Mouse (Mus musculus) T-helper 17 cell (primary cell): ENCODE results near the gene Alkbh8.
"Not testable (repeated sequence)": the region's sequence is repeated elsewhere in the genome, so short reads cannot be mapped to it uniquely, and the experiment has no call there.

Source experiments
- in situ Hi-C, 2 experiments: fragments of 300-600 bp; cut with MboI, MseI; formaldehyde crosslinking; loops; 1 replicate in 1 of 2; 2 replicates in 1 of 2; pipeline ENCODE4 v1.15.1; 2025; ENCODE audit warnings: high pct_unique_total_duplicates in 2 of 2

Gene Alkbh8

DNA sequence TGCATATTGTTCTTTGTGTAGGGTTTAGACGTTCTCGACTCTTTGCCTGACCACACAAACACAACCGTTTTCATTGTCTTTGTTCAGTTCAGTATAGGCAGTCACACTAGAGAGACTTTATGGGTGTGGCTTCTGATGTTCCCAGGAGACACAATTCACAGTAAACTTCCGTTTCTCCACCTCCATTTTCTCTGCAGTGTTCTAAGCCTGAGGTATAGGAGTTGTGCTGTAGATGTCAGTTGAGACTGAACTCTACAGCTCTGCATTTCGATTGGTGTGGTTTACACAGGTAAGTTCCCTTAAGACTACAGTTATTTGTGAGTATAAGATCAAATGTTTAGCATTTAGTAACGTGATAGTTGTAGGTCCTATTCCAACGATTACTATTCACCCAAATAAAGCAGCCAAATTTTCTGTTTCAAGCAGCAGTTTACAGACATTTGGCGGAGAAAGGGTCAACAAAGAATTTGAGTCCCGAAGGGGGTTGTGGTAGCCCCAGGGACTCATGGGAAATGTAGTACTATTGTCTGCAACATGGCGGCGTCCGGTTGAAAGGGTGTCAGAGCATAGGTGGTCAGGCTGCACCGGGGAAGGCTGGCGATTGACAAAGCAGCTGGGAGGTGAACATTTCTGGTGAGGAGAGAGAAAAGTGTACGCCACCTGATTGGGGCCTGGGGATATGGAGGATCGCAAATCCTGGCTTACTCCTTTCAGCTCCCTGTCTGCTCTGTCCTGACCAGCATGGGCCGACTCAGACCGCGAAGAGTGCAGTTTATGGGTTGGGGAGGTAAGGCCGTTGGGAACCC lies at the start of gene Alkbh8:
Gene Alkbh8 (plus strand): TSS at position 179 of the 806 bp plus-strand sequence.
- in situ Hi-C loops, result loop anchor here (10.0 to 25.0 kb wide), 2 partner anchors 970 to 977 kb away; partner anchors contain the start of genes Aasdhppt (in 2 of the 2) and Kbtbd3 (in 2 of the 2)

DNA sequence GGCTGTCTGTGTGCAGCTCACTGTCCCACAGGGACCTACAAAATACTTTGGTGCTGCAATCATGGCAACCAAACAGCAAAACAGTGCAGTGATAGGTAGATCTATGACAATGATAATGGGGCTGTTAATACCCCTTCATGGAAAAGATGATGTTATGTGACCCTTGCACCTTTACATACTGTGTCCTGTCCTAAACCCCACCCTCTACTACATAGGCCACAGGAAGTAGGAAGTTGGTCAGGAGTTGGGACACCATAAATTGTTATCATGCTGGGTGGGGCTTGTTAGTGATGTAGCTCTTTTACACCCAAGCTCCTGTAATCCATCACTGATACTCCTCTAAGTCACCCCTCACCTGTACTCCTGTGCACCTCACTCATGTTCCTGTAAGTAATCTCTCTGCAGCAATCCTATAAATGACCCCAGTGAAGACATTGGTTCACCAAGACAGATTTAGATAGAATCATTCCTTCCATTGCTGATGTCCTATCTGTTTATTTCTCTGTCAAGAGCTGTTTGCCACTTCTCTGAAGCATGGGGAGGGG lies 25.6 kb upstream of the Alkbh8 start:
- in situ Hi-C loops, result loop anchor here in 1 of 2 experiments (5.0 kb wide), 1 partner anchor 87 kb away; no protein-coding TSS in a partner anchor

DNA sequence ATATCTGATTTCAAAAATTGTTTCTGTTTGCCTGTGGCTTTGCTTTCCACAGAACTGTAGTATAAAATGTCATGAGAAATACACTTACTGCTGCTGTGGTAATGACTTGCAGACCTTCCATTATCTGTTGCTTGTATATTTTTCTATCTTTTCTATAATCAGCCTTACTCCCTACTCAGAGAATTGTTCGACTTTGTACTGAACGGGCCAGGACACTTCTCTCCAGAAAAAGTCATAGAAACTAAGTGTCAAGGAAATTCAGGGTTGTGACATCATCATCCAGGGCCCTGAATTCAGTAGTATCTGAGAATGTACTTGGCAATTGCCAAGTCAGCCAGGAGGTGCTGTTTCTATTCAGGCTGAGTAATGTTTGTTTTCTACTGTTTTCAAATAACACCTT lies 24.9 kb upstream of the Alkbh8 start:
- in situ Hi-C loops, result loop anchor here (5.0 kb wide), 3 partner anchors 178 to 258 kb away; no protein-coding TSS in a partner anchor

DNA sequence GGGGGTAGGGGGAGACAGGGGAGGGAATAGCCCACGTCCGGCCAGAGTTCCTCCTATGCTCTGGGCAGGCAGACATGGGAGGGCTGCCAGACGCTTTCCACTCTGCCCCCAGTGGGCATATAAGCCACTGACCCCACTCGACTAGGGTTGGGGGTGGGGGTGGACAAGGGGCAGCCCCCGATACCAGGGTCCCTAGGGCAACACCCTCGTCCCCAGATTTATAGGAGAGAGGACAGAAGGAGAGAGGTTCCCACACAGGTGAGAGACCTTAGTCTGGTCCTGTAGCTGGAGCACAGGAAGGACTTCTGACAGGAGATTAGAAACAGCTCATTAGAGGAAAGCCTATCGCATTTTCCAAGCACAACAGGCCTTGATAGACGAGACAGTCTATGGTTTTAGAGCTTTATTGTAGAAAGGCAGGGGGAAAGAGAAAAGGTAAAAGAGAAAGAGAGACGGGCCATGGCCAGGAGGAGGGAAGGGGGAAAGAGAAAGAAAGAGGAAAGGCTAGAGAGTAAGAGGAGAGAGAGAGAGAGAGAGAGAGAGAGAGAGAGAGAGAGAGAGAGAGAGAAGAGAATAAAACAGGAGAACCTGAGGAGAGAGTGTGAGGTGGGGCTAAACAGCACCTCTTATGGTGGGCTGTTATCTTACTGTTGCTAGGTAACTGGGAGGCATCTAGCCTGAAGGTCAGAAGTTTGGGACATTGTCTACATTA lies 7.4 kb upstream of the Alkbh8 start:
- in situ Hi-C loops, result loop anchor here in 1 of 2 experiments (25.0 kb wide), 1 partner anchor 985 kb away; the partner anchor contains the start of genes Aasdhppt and Kbtbd3

DNA sequence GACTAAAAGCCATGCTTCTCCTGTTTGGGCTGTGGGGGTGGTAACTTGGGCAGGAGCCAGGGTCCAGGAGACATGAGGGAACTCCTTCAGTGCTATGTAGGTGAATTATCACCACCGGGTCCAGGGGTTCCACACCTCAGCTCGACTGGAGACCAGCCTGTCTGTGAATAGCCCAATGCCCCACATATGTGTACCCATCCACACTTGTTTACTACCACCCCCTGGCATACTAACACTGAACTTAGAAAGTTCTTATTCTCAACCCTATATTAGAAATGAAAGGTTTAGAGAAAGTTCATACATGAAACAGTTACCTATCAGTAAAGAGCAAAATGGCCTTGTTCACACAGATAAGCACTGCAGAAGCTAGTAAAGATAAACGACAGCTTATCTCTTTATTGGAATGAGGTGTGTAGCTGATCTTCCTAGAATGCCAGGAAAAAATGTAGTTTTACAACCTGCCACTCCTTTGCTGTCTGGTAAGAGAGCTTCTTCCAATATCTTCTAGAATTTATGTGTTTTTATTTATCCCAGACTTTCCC lies 6.8 kb upstream of the Alkbh8 start:
- in situ Hi-C loops, result loop anchor here in 1 of 2 experiments (25.0 kb wide), 1 partner anchor 984 kb away; the partner anchor contains the start of genes Aasdhppt and Kbtbd3

DNA sequence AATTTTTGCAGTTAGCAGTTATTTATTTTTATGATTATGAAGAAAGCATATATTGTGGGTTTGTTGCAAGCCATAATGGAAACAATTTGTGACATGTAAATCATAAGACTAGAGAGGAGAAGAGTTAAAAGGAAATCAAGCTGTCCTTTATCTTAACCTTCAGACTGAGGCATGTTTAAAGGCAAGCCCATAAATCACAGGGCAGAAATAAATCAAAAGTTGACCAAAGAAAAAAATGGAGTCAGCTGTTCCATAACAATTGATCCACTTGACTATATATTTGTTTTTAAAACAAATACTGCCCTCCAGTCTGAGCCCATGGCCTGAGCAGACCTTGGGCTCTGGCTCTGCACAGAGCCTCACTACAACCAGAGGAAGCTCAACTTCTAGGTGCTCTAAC lies 4.6 kb upstream of the Alkbh8 start:
- in situ Hi-C loops, result loop anchor here (10.0 to 25.0 kb wide), 2 partner anchors 974 to 982 kb away; partner anchors contain the start of genes Aasdhppt (in 2 of the 2) and Kbtbd3 (in 2 of the 2)

DNA sequence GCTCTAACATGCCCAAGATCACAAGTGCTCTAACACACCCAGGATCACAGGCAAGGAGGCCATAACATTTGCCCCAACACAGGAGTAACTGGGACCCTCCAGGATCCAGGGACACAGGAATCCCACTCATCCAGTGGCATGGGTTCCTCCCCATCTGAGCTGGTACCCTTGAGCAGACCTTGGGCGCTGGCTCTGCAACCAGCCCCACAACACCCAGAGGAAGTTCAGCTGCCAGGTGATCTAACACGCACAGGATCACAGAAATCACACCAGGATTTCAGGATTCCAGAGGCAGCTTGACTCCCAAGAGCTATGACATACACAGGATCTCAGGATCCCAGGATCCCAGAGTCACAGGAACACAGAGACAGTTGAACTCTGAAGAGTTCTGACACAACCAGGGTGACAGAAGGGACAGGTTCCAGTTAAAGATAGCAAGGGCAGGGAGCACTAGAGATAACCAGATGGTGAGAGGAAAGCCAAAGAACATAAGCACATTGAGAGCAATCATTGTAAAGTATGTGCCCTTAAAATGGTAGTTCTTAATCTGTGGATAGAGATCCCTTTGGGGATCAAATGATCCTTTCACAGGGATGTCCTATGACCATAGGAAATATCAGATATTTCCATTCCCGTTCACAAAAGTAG lies 4.1 kb upstream of the Alkbh8 start:
- in situ Hi-C loops, result loop anchor here (10.0 to 25.0 kb wide), 2 partner anchors 974 to 981 kb away; partner anchors contain the start of genes Aasdhppt (in 2 of the 2) and Kbtbd3 (in 2 of the 2)

DNA sequence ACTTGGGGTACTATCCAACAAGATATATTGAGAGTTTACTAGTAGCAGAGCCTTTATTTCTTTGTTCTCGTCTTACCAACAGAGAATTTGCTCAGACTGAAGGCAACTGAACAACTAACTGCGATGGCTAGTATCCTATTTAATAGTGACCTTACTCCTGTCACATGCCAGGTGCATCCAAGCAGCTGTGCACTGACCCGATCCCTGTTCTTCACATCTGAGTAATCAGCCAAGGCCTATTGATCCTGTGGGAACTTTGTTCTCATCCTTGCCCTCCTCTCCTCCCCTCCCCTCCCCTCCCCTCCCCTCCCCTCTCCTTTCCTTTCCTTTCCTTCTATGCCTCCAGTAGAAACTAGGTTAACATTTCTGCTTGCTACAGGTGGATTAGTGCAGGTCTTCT lies 1.7 kb downstream of the Alkbh8 start:
- in situ Hi-C loops, result loop anchor here (10.0 to 25.0 kb wide), 2 partner anchors 968 to 976 kb away; partner anchors contain the start of genes Aasdhppt (in 2 of the 2) and Kbtbd3 (in 2 of the 2)

DNA sequence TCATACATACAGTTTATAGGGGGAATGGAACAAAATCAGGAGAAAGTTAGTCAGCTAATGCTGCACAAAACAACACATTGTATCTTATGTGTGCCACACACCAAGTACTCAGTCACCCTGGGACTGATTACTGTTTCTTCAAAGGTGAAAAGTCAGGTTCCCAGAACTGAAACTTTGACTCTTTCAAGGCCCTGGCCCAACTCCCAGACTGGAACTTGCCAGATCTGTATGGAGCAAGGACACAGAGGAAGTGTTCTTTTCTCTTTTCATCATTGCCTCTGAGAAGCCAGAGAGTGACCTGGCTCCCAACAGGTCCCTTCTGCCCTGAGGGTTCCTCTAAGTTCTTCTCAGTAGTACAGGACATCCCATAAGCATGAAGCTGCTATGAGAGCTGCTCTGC lies 10.2 kb downstream of the Alkbh8 start:
- in situ Hi-C loops, result loop anchor here in 1 of 2 experiments (25.0 kb wide), 1 partner anchor 967 kb away; the partner anchor contains the start of genes Aasdhppt and Kbtbd3

DNA sequence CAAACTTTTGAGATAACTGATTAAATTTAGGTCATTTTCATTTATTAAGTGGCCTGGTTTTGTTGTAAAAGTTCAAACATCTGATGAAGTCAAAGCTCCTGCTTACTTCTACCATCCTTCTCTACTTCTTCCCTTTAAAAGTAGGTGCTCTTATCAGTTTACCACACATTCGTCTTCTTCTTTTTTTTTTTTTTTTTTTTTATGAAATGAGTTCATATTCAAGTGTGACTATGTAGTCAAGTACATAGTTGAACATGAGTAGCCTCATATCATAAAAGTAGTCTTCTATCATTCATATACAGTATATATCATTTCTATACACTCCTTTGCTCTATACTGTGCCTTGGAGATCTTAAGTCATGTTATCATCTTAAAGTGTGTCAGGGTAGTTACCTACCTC lies 11.0 kb downstream of the Alkbh8 start:
- in situ Hi-C loops, result loop anchor here in 1 of 2 experiments (25.0 kb wide), 1 partner anchor 966 kb away; the partner anchor contains the start of genes Aasdhppt and Kbtbd3

DNA sequence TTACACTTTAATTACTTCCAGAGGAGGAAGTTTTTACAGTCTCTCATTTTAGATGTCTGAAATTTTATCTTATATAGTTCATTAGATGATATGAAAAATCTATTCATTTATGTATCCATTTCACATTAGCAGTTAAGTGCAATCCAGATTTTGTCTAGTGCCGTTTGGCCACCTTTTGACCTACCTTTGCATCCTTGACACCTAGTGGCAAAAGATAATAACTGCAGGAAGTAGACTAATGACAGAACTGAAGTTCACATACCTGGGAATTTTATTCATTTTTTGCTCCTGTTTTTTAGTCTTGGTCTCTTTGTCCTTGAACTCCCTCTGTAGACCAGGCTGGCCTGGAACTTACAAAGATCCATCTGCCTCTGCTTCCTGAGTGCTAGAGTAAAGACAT lies 15.1 kb downstream of the Alkbh8 start:
- in situ Hi-C loops, result no loop called here

DNA sequence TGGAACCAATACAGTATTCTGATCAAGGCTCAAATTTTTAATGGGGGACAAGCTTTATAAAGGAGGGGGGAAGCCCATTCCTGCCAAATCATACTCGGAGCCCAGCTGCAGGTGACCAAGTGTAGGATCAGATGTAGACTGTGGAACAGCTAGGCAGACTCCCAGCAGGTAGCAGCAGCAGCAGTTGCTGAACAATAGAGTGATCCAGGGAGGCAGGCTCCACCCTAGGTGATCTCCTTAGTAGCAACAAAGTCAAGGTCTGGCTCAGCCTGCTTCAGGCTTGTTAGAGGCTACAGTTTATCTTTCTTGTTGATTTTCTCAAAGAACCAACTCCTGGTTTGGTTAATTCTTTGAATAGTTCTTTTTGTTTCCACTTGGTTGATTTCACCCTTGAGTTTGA lies 41.4 kb downstream of the Alkbh8 start:
- in situ Hi-C loops, result not testable (repeated sequence)

DNA sequence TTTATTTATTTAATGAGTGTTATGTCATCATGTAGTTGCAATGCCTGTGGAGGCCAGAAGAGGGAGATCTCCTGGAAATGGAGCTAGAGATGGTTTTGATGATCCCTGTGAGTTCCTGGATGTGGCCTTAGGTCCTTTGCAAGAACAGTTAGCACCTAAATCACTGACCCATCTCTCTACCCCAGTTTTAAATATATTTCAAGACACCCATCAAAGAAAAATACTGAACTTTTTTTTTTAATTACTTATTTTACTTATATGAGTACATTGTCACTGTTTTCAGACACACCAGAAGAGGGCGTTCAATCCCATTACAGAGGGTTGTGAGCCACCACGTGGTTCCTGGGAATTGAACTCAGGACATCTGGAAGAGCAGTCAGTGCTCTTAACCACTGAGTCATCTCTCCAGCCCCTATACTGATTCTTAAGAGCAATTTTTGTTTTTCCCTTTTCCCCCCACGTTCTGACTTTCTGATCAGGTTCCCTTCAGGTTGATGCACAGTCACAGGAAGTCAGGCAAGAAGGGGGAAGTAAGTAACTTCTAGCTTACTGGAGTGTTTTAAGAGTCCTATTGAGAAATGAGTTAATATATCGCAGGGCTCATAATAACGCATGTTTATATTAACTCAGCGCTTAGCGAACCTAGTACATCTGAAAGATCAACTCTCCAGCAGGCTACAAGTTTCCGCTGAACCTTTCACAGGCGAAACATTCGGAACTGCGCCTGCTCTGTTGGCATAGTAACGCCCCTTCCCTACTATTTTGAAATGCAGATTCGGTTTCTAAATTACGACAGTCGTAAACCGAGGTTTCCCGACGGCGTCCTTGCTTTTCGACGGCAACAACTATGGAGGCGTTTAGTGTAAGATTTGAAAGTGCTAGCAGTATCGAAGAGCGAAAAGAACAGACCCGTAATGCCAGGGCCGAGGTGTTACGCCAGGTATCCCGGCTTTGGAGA lies 68.6 kb downstream of the Alkbh8 start, which contains the start of gene Cwf19l2:
Gene Cwf19l2 (plus strand): TSS at position 342 of the 958 bp plus-strand sequence.
- in situ Hi-C loops, result loop anchor here in 1 of 2 experiments (5.0 to 25.0 kb wide), 2 partner anchors 909 to 974 kb away; partner anchors contain the start of genes Aasdhppt, Kbtbd3 and Msantd4

DNA sequence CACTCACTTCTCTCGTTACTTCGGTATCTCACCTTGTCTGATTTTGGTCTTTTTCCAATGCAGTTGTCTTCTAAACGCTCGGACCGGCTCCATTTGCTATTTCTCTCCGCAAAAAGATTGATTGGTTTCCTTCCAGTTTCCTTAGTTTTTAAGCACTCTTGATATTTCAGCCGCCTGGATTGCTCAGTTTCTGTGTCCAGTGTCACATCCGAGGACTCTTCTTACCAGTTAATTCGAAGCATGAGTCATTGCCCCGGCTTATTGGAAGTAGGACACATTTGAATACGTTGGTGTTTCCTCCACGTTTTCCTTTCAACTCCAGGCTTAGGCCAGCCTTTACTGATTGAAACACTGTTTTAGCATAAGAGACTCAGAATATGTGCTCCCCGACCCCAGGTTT lies 69.4 kb downstream of the Alkbh8 start:
- in situ Hi-C loops, result loop anchor here in 1 of 2 experiments (5.0 to 25.0 kb wide), 2 partner anchors 908 to 973 kb away; partner anchors contain the start of genes Aasdhppt, Kbtbd3 and Msantd4

DNA sequence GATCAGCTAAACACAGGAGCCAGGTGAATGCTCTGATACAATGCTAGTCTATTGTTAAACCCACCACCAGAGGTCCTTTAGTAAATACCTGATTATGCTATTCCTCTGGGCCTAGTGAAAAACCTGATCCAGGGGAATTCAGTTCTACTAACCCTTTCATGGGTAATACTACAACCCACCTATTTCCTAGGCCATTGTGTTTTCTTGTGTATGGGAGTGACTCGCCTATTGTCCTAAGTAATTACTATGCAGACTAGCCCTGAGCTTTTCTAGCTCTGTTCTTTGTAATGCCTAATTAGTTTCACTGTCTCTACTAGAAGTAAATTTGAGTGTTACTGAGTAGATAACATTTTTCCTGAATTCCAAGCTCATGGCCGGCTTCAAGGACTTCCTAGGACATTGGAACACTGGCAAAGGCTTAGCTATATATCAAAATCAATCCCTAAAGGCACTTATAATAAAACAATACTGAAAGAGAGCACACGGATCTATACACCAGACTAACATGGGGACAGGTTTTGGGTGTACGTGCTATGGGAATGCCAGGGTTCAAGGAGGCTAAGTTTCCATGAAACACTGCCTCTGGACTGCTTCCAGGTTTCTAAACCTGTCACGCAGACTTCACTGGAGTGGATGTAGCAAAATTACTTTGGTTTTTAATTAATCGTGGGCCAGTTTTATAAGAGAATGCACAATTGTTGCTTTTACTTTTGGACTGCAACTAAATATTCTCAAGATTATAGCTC lies 104.8 kb downstream of the Alkbh8 start:
- in situ Hi-C loops, result not testable (repeated sequence)
